ENCODE assay signal across 26 mouse cellular contexts in genomic region chr7:117150355-117150754, GRCm38 (mm10).
DNase-seq lines count a peak whose midpoint lies in the region; ATAC-seq and TF ChIP-seq lines count a peak whose summit lies in the region.
"Had no signal": no experiment of that assay in that cellular context is flagged by ENCODE, and none has a peak within 500 bp of the region (broad histone marks: within the 10 kb centered on the region; RNA-seq: fewer than 3 reads in every experiment).

No protein-coding gene starts in this region.

- no peaks in the 10 kb centered on the region for H3K36me3 ChIP-seq in forebrain, embryonic 14.5 days (ENCODE audit: control insufficient read depth, insufficient read depth, low read length)
- H3K36me3 ChIP-seq in forebrain, embryonic 15.5 days = no peaks in the 10 kb centered on the region
- no peaks in the 10 kb centered on the region for H3K36me3 ChIP-seq in midbrain, embryonic 14.5 days (ENCODE audit: control insufficient read depth, insufficient read depth, low read length)
- H3K36me3 ChIP-seq in midbrain, embryonic 15.5 days (replicated peaks) = no peaks in the 10 kb centered on the region
- H3K36me3 ChIP-seq: embryonic facial prominence, embryonic 13.5 days; forebrain, embryonic 10.5 days; hindbrain, embryonic 10.5 days; hindbrain, embryonic 13.5 days had no signal

- no peak for TF ChIP-seq POLR2A in brain, embryonic 14.5 days (IDR thresholded peaks at IDR 0.05; ENCODE audit: borderline replicate concordance, extremely low read depth, insufficient read depth, insufficient read length, poor library complexity, severe bottlenecking)

- TF ChIP-seq CTCF in brain, embryonic 14.5 days (IDR thresholded peaks at IDR 0.05; ENCODE audit: borderline replicate concordance, extremely low read depth, insufficient read depth, insufficient read length) = no peak

- no peak overlapping the region for H3K9ac ChIP-seq in forebrain, embryonic 14.5 days (ENCODE audit: low read length)
- H3K9ac ChIP-seq in forebrain, embryonic 15.5 days (replicated peaks) = no peak overlapping the region
- H3K9ac ChIP-seq in midbrain, embryonic 14.5 days (replicated peaks; ENCODE audit: low read length) = no peak overlapping the region
- H3K9ac ChIP-seq in midbrain, embryonic 15.5 days = no peak overlapping the region
- H3K9ac ChIP-seq: embryonic facial prominence, embryonic 13.5 days; hindbrain, embryonic 13.5 days had no signal

- no peaks in the 10 kb centered on the region for H3K27me3 ChIP-seq in forebrain, embryonic 14.5 days (replicated peaks; ENCODE audit: control insufficient read depth, insufficient read depth, low read length)
- H3K27me3 ChIP-seq in forebrain, embryonic 15.5 days = no peaks in the 10 kb centered on the region
- no peaks in the 10 kb centered on the region for H3K27me3 ChIP-seq in midbrain, embryonic 14.5 days (ENCODE audit: control insufficient read depth, insufficient read depth, low read length)
- no peaks in the 10 kb centered on the region for H3K27me3 ChIP-seq in midbrain, embryonic 15.5 days (replicated peaks)
- H3K27me3 ChIP-seq: embryonic facial prominence, embryonic 13.5 days; hindbrain, embryonic 13.5 days had no signal

- no peaks in the 10 kb centered on the region for H3K4me1 ChIP-seq in forebrain, embryonic 14.5 days (ENCODE audit: control insufficient read depth, insufficient read depth, low read length)
- peaks cover 7% of the 10 kb centered on the region for H3K4me1 ChIP-seq in forebrain, embryonic 15.5 days
- H3K4me1 ChIP-seq in midbrain, embryonic 14.5 days (ENCODE audit: control insufficient read depth, insufficient read depth, low read length) = no peaks in the 10 kb centered on the region
- H3K4me1 ChIP-seq in midbrain, embryonic 15.5 days = no peaks in the 10 kb centered on the region
- H3K4me1 ChIP-seq: hindbrain, embryonic 10.5 days; hindbrain, embryonic 13.5 days had no signal

- H3K9me3 ChIP-seq in forebrain, embryonic 14.5 days (replicated peaks; ENCODE audit: control insufficient read depth, low read length) = no peaks in the 10 kb centered on the region
- no peaks in the 10 kb centered on the region for H3K9me3 ChIP-seq in forebrain, embryonic 15.5 days
- H3K9me3 ChIP-seq in midbrain, embryonic 14.5 days (ENCODE audit: control insufficient read depth, low read length) = 0 out of 2 replicates have a peak, but pooled peaks cover 3% of the 10 kb centered on the region
- no peaks in the 10 kb centered on the region for H3K9me3 ChIP-seq in midbrain, embryonic 15.5 days
- H3K9me3 ChIP-seq: embryonic facial prominence, embryonic 13.5 days; forebrain, embryonic 10.5 days; hindbrain, embryonic 10.5 days; hindbrain, embryonic 13.5 days had no signal

- H3K27ac ChIP-seq in forebrain, embryonic 14.5 days (ENCODE audit: low read depth, low read length) = no peak overlapping the region
- no peak overlapping the region for H3K27ac ChIP-seq in forebrain, embryonic 15.5 days (replicated peaks)
- H3K27ac ChIP-seq in midbrain, embryonic 14.5 days (replicated peaks; ENCODE audit: low read depth, low read length) = no peak overlapping the region
- H3K27ac ChIP-seq in midbrain, embryonic 15.5 days = no peak overlapping the region
- H3K27ac ChIP-seq: embryonic facial prominence, embryonic 13.5 days; forebrain, embryonic 10.5 days; gastrocnemius, adult 2 months; hindbrain, embryonic 10.5 days; hindbrain, embryonic 13.5 days had no signal

- peak; percentile 44; the same call in 1 of the 2 replicates for ATAC-seq in forebrain, embryonic 14.5 days
- no peak for ATAC-seq in forebrain, embryonic 15.5 days (replicated peaks)
- ATAC-seq in midbrain, embryonic 14.5 days (ENCODE audit: low FRiP score, low TSS enrichment) = no peak
- ATAC-seq in midbrain, embryonic 15.5 days (replicated peaks) = no peak
- ATAC-seq: activated CD4-positive, CD25-positive, alpha-beta regulatory T cell, adult 4 months; CD4-positive, CD25-positive, alpha-beta regulatory T cell, adult 4 months; forebrain, embryonic 16.5 days; hindbrain, embryonic 16.5 days; intestine, embryonic 16.5 days had no signal

- peak; percentile 29 for DNase-seq in forebrain, embryonic 14.5 days (ENCODE audit: low spot score)
- DNase-seq in midbrain, embryonic 14.5 days = peak; percentile 17
- DNase-seq in brain, embryonic 14.5 days (ENCODE audit: low read depth) = peak; percentile 55
- no peak for DNase-seq in adrenal gland, postnatal 25 days
- no peak for DNase-seq in kidney, postnatal 10 days
- DNase-seq: adrenal gland, adult 8-10 months; adrenal gland, postnatal 36 days; cerebellum, adult 11-12 months; cerebellum, adult 8-10 months; cerebellum, postnatal 25 days; gastrocnemius, adult 2 months; gastrocnemius, postnatal 14 days; heart, adult 11 months; kidney, adult 18-20 months had no signal

- H3K4me3 ChIP-seq in forebrain, embryonic 14.5 days (ENCODE audit: low read depth, low read length) = no peak overlapping the region
- H3K4me3 ChIP-seq in forebrain, embryonic 15.5 days = no peak overlapping the region
- no peak overlapping the region for H3K4me3 ChIP-seq in midbrain, embryonic 14.5 days (replicated peaks; ENCODE audit: low read depth, low read length)
- H3K4me3 ChIP-seq in midbrain, embryonic 15.5 days = no peak overlapping the region
- H3K4me3 ChIP-seq: embryonic facial prominence, embryonic 13.5 days; forebrain, embryonic 10.5 days; gastrocnemius, adult 2 months; hindbrain, embryonic 10.5 days; hindbrain, embryonic 13.5 days had no signal

- H3K4me2 ChIP-seq in forebrain, embryonic 14.5 days (ENCODE audit: low read length) = no peak overlapping the region
- no peak overlapping the region for H3K4me2 ChIP-seq in forebrain, embryonic 15.5 days (replicated peaks)
- H3K4me2 ChIP-seq in midbrain, embryonic 14.5 days (ENCODE audit: low read length) = no peak overlapping the region
- no peak overlapping the region for H3K4me2 ChIP-seq in midbrain, embryonic 15.5 days
- H3K4me2 ChIP-seq: embryonic facial prominence, embryonic 13.5 days; heart, embryonic 11.5 days; hindbrain, embryonic 13.5 days had no signal

- 23% methylated on average over 8 of the region's 8 CpGs for WGBS in forebrain, embryonic 14.5 days
- 17% methylated on average over 8 of the region's 8 CpGs for WGBS in forebrain, embryonic 15.5 days
- WGBS in midbrain, embryonic 14.5 days = 46% methylated on average over 8 of the region's 8 CpGs
- WGBS in midbrain, embryonic 15.5 days = 48% methylated on average over 8 of the region's 8 CpGs

Comparison
In these comparisons a context has a peak if more than half of its experiments do, and no peak if none do; other contexts are left out.
1. DNase-seq: peak in forebrain, embryonic 14.5 days (single experiment), midbrain, embryonic 14.5 days (single experiment) and brain, embryonic 14.5 days (single experiment); none in adrenal gland, postnatal 25 days (single experiment) and kidney, postnatal 10 days (single experiment).